Mouse (Mus musculus): ENCODE data around the gene Pym1. TPM values are rescaled to one million over a fixed set of nuclear protein-coding genes. Genes with fewer than 3 reads are reported as not detected.

The Pym1 gene
- total RNA-seq, 2 experiments from 2014 or later: 20.3 to 21.9 TPM

- DNase-seq: peak; percentile 97
Observed at GRCm38 (mm10) chr10:128805092-128806000, 57.7 kb downstream of the Pym1 start.

DNA sequence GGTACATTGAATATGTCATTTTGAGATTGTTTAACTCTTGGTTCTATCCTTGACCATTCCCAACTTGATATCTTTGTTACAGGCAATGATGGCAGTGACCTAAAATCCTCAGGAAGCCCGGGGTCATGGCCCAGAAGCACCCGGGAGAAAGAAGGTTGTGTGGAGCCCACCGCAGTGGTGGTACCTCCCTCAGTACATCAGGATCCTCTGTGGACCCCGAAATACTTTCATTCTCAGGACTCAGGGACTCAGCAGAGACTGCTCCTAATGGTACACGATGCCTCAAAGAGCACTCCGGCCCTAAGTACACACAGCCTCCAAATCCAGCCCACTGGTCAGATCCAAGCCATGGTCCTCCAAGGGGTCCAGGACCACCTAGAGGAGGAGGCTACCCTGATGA is 58.4 kb downstream of the Pym1 start:
- DNase-seq: no peak

GRCm38 (mm10) chr10:128807018-128807417 is 59.3 kb downstream of the Pym1 start:
- DNase-seq: no peak

Other genes starting within 250 kb of the Pym1 start
- gene Myl6b, start 249.2 kb upstream of the Pym1 start, total RNA-seq (2021): 1 to 10 TPM; 3.7 TPM
- 10 to 100 TPM; 28.4 to 31.3 TPM for gene Esyt1, start 222.0 kb upstream of the Pym1 start, total RNA-seq (2021)
- 1 to 10 TPM; 6.9 to 8.3 TPM for gene Zc3h10, start 200.1 kb upstream of the Pym1 start, total RNA-seq (2021)
- 1,000 to 10,000 TPM; 2,410 to 2,531 TPM for gene Rpl41, start 198.6 kb upstream of the Pym1 start, total RNA-seq (2021)
- gene Pa2g4, start 181.9 kb upstream of the Pym1 start, total RNA-seq (2021): 10 to 100 TPM; 81.9 to 82.5 TPM
- 1 to 10 TPM; 7.1 to 8.2 TPM for gene Erbb3, start 158.2 kb upstream of the Pym1 start, total RNA-seq (2021)
- gene Rps26, start 121.1 kb upstream of the Pym1 start, total RNA-seq (2021): 100 to 1,000 TPM; 505 to 516 TPM
- 1 to 10 TPM; 1.7 to 2.4 TPM for gene Ikzf4, start 101.9 kb upstream of the Pym1 start, total RNA-seq (2021)
- gene Suox, start 73.8 kb upstream of the Pym1 start, total RNA-seq (2021): 10 to 100 TPM; 11.6 to 12.1 TPM
- 10 to 100 TPM; 65.1 to 66.3 TPM for gene Rab5b, start 51.6 kb upstream of the Pym1 start, total RNA-seq (2021)
- gene Pmel, start 43.7 kb upstream of the Pym1 start, total RNA-seq (2021): 1 to 10 TPM; 1.3 to 1.8 TPM
- gene Cdk2, start 42.9 kb upstream of the Pym1 start, total RNA-seq (2021): 10 to 100 TPM; 59.2 to 63.1 TPM
- 1 to 10 TPM; 5.3 to 6.5 TPM for gene Dgka, start 3.0 kb upstream of the Pym1 start, total RNA-seq (2021)
- gene Mmp19, start 43.0 kb downstream of the Pym1 start, total RNA-seq (2021): 1 to 10 TPM; 2.3 to 2.9 TPM
- 10 to 100 TPM; 45.0 to 48.0 TPM for gene Dnajc14, start 56.2 kb downstream of the Pym1 start, total RNA-seq (2021)
- 10 to 100 TPM; 12.8 to 15.4 TPM for gene Tmem198b, start 56.5 kb downstream of the Pym1 start, total RNA-seq (2021)
- 10 to 100 TPM; 56.1 to 57.3 TPM for gene Sarnp, start 69.4 kb downstream of the Pym1 start, total RNA-seq (2021)
- 10 to 100 TPM in 1 of 2 experiments, 1 to 10 TPM in 1; 9.5 to 10.1 TPM for gene Ormdl2, start 73.8 kb downstream of the Pym1 start, total RNA-seq (2021)
- 1 to 10 TPM; 3.8 to 4.1 TPM for gene Gdf11, start 143.8 kb downstream of the Pym1 start, total RNA-seq (2021)
- 100 to 1,000 TPM; 216 to 226 TPM for gene Cd63, start 153.1 kb downstream of the Pym1 start, total RNA-seq (2021)
- gene Rdh5, start 175.0 kb downstream of the Pym1 start, total RNA-seq (2021): 1 to 10 TPM; 5.3 to 5.6 TPM
- gene Bloc1s1, start 176.1 kb downstream of the Pym1 start, total RNA-seq (2021): 100 to 1,000 TPM; 152 to 180 TPM
- gene Itga7, start 185.9 kb downstream of the Pym1 start, total RNA-seq (2021): 10 to 100 TPM; 69.6 to 78.5 TPM
- gene Mettl7b, start 213.1 kb downstream of the Pym1 start, total RNA-seq (2021): under 1 TPM in 1 of 2 experiments, not detected in 1; 0.21 TPM
- not detected for gene Olfr9, start 241.5 kb downstream of the Pym1 start, total RNA-seq (2021)

All from heart, postnatal 4 days (tissue).